Mouse (Mus musculus) splenic B cell, adult 2 months (primary cell): ENCODE results near the gene Rasgrp2.

Experiments used
- DNase-seq: peaks from one replicate; pipeline ENCODE4 v3.0.0-alpha.2; 2011; ENCODE audit warnings: low read depth, low spot score
- H3K27me3 ChIP-seq: 2 replicates; pipeline ENCODE4 v1.6.1; 2012; ENCODE audit warnings: mild to moderate bottlenecking, low read length, moderate library complexity, mixed read lengths; ENCODE audit not compliant: control insufficient read depth, poor library complexity, insufficient read depth, severe bottlenecking
- H3K36me3 ChIP-seq: 2 replicates; pipeline ENCODE4 v1.6.1; 2012; ENCODE audit warnings: mild to moderate bottlenecking, low read length, moderate library complexity, mixed read lengths; ENCODE audit not compliant: control insufficient read depth, poor library complexity, insufficient read depth, severe bottlenecking

Rasgrp2 gene

DNA sequence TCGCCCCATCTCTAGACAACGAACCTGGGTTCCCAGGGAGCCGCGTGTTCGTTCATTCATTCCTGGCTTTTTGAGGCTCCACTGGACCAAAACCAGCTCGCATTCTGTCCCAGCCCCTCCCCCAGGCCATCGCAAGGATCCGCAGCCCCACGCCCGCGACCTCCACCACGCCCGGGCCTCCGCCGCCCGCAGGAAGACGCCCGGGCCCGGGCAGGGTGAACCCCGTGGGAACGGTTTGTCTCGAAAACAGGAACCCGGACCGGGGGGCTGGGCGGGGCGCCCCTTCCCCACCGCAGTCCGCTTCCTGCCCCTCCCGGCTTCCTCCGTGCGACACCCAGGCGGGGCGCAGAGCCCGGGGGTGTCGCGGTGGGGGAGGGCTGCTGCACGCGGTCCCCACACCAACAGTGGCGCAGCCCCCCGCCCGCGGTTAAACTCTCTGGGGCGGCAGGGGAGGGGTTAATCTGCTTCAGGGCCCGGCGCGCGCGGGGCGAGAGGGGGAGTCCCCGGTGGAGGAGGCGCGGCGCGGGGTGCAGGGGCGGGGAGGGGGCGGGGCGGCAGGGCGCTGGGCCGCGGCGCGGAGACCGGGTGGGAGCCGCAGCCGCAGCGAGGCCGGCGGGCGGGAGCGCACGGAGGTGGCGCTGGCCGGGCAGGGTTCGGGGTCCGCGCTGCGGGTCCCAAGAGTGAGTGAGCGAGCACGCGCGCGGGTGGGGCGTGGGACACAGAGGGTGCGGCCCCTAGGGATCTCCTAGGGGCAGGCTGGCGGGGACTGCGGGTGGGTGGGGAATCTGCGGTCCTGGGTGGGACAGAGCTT is at the start of gene Rasgrp2:
Rasgrp2 (plus strand) TSS at position 56 of the 811 bp plus-strand sequence.
- Histone ChIP-seq H3K27me3 (no peaks in the 10 kb centered on the region), H3K36me3 (peaks cover 14% of the 10 kb centered on the region)
- DNase-seq, result peak; percentile 85

DNA sequence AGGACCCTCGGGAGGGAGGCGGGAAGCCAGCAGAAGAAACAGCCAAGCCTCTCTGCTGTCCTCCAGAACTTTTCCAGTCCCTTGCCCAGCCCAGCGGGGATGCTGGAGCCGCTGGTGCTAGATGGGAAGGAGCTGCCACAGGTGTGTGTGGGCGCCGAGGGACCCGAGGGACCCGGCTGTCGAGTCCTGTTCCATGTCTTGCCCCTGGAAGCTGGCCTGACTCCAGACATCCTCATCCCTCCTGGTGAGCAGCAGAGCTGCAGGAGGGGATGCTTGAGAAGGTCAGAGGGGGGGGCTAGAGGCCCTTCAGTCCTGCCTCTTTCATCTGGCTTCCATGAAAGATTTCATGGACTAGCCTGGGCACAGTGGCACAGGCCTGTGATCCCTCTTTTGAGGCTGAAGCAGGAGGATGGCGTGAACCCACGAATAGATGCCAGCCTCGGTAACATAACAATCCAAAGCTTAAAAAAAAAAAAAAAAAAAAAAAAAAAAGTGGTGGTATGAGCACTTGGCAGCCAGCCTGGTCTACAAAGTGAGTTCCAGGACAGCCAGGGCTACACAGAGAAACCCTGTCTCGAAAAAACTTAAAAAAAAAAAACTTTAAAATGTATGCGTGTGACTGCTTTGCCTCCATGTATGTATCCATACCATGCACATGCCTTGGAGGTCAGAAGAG is 47.6 kb upstream of the Rasgrp2 start:
- no peaks in the 10 kb centered on the region for H3K27me3 ChIP-seq
- no peak for DNase-seq
- H3K36me3 ChIP-seq, result peaks cover 16% of the 10 kb centered on the region

DNA sequence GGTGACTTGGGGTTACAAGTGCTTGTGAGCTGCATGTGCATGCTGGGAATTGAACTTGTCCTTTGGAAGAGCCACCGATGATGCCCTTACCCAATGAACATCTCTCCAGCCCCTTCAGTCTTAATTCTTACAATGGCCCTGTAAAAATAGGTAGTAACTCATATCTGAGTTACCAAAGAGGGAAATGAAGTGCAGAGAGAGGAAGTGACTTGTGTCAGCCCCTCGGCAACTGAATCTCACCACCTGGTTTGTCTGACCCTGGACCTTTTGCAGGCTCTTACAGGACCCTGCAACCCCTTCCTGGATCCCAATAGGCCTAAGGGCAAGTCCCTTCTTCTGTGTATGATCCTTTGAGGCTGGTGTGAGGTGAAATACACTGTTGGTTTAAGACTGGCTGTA is 47.0 kb upstream of the Rasgrp2 start:
- Histone ChIP-seq H3K36me3 (peaks cover 14% of the 10 kb centered on the region), H3K27me3 (no peaks in the 10 kb centered on the region)
- DNase-seq, result no peak

DNA sequence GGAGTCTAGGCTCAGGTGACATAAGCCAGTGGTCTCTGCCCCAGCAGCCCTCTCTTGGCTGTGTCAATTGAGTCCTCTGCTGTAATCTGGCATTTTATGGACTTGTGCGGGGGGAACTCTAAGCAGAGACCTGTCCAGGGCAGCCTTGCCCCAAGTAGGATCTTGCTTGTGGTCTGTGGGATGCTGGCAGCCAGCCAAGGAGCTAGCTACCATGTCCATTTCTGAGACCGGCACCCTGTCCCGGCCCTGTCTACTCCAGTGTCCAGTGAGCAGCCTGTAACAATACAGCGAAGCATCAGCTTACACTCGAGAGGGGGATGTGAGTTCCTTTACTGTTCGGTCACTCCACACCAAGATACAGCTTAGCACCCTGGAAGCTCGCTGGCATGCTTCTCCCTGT is 45.1 kb upstream of the Rasgrp2 start:
- no peak for DNase-seq
- peaks cover 12% of the 10 kb centered on the region for H3K36me3 ChIP-seq
- no peaks in the 10 kb centered on the region for H3K27me3 ChIP-seq

DNA sequence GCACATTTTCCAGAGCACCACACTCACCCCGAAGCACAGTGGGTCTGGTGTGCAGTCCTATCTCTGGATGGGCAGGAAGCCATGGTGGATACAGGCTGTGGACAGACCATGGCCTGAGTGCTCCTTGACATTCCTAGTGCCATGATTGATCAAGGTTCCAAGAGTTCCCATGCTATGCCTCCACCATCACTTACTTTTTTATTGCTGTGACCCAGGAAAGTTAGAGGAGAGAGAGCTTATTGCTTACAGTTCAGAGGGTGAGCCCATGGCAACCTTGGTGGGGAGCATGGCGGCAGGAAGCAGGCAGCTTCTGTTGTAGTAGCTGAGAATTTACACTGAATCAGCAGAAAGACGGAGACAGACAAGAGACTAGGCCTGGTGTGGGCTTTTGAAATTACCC is 37.8 kb upstream of the Rasgrp2 start:
- H3K36me3 ChIP-seq, result peaks cover 11% of the 10 kb centered on the region
- DNase-seq, result no peak

DNA sequence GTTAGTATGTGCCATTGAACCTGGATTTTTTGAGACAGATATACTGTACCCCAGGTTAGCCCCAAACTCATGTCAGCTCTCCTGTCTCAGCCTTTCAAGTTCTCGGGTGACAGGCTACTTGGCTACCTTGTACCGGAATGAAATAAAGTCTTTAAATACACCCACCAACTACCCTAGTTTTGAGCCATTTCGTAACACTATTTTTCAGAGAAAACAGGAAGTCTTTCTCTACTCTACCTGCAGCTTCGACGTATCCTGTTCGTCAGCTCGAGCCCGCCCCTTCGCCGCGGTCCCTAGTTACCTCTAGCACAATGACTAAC is 36.1 kb upstream of the Rasgrp2 start:
- Histone ChIP-seq H3K27me3 (no peaks in the 10 kb centered on the region), H3K36me3 (peaks cover 16% of the 10 kb centered on the region)
- DNase-seq, result no peak

More for the DNA sequence above, 37.8 kb upstream of the Rasgrp2 start:
- H3K27me3 ChIP-seq, result no peaks in the 10 kb centered on the region

DNA sequence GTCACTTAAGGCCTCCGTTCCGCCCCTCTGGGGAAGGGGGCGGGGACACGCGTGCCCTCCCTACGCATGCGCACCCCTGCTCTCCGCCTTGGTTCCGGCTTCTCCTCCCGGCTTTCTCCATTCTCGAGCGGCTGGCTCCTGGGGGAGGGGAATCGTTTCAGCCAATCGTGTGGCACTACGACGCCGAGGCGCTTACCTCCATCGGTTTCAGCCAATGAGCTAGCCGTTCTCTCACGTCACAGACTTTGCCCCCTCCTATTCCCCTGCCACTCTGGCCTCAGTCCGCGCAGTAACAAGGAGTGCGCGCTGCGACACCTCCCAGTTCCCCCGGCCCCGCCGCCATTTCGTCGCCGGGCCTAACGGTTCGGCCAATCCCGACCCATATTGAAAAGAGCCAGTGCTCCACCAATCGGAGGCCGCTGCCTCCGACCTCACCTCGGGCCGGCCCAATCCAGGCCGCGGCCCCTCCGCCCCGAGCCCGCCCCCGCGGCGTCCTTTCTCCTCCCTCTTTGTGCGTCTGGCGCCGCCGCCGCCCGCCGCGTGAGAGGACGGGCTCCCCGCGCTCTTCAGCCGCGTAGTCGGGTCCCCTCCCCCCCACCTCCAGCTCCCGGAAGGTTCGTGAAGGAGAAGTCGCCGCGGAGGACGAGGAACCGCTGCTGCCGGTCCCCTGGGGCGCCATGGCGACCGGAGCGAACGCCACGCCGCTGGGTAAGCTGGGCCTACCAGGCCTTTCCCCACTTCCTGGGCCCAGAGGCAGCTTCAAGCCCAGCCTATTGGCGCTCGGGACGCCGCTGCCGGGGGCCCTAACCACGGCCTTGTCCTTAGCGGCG is 35.5 kb upstream of the Rasgrp2 start, which contains the start of gene Sf1:
Sf1 (plus strand) TSS at position 280 of the 830 bp plus-strand sequence.
- no peaks in the 10 kb centered on the region for H3K27me3 ChIP-seq
- H3K36me3 ChIP-seq, result peaks cover 16% of the 10 kb centered on the region
- DNase-seq, result peak; percentile 100

DNA sequence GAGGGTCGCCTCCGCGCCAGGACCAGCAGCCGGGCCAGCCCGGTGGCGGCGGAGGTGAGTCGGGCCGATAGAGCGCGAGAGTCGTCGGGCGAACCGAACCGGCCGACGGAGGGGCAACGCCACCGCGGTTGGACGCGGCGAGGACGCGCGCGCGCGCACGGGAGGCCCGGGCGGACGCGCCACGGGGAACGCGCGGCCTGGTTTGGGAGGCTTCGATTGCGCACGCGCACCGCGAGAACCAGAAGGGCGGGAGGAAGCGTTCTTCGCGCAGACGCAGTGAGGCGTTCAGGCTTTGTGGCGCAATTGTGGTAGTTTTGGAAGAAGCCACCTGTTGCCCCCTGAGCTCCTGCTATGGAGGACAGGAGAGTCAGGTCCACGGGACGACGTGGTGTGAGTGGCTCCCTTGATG is 34.8 kb upstream of the Rasgrp2 start:
- H3K36me3 ChIP-seq, result peaks cover 16% of the 10 kb centered on the region
- no peaks in the 10 kb centered on the region for H3K27me3 ChIP-seq
- DNase-seq, result peak; percentile 95

DNA sequence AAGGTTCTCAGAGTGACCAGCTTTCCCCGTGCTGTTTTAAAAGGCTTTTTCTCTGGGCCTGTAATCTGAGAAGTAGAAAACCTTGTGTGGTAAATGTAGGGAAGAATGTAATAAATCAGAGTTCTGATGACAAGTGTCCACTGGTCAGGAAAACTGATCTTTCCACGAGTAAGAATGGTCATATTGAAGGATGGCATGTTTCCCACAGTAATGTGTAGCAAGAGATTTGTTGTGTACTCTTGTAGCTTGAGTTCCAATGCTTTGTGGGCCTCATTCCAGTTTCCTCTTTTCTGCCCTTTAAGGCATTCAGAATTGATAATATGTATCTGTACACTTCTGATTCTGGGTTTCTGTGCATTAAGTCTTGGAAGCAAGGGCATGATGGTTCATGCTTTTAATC is 34.3 kb upstream of the Rasgrp2 start:
- H3K36me3 ChIP-seq, result peaks cover 16% of the 10 kb centered on the region
- H3K27me3 ChIP-seq, result no peaks in the 10 kb centered on the region
- DNase-seq, result no peak

DNA sequence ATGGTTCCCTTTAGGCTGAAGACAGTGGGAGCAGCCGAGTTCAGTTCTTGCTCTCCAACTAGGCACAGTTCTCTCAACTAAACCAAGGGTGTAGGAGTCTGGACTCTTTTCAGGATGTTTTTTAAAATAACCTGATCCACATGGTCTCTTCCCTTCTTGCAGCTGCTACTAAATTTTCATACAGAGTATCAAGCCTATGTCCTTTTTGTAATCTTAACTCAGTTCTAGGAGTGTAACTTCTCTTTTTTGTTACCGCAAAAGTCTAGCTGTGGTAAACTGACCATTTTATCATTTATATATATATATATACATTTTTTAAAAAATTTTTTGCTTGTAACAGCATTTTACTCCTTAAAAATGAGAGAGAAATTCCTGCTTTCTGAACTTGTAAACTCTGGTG is 29.0 kb upstream of the Rasgrp2 start:
- no peak for DNase-seq
- H3K36me3 ChIP-seq, result peaks cover 42% of the 10 kb centered on the region
- no peaks in the 10 kb centered on the region for H3K27me3 ChIP-seq

DNA sequence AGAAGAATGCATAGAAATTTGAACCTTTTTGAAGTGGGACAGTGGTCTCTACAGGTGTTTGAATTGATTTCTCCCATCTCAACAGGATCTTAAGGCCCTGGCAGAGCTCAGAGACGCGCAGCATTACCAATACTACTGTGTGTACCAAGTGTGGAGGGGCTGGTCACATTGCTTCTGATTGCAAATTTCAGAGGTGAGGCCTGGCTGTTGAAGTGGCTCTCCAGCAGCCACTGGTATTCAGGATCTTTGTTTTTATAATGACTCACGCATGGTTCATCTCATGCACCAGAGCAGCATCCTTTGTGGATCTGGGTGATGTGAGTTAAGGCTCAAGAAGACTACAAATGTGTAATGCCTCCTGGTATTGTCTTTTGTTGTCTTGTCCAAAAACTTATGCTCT is 26.7 kb upstream of the Rasgrp2 start:
- Histone ChIP-seq H3K27me3 (no peaks in the 10 kb centered on the region), H3K36me3 (peaks cover 50% of the 10 kb centered on the region)
- no peak for DNase-seq

DNA sequence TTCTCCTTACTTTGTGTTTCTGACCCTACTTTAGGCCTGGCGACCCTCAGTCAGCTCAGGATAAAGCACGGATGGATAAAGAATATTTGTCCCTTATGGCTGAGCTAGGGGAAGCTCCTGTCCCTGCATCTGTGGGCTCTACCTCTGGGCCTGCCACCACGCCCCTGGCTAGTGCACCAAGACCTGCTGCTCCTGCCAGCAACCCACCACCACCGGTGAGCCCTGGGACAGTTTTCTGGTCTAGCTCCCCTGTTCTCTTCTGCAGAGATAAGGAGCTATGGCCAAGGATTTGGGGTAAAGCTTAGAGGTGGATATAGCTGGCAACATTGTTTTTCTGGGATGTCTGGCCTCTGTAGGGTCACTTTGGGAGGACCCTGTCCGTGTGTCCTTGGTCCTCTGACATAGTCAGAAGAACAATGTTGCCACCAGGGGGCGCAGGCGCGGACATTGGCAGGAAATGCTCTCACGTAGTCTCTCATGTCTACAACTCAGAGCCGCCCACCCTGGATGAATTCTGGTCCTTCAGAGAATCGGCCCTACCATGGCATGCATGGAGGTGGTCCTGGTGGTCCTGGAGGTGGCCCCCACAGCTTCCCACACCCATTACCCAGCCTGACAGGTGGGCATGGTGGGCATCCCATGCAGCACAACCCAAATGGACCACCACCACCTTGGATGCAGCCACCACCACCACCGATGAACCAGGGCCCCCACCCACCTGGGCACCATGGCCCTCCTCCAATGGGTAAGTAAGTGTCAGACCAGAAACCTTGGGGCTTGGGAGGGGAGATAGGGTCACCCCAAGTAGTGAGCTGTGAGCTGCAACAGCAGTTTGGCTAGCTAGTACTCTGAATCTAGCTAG is 25.4 kb upstream of the Rasgrp2 start:
- DNase-seq, result peak; percentile 87
- no peaks in the 10 kb centered on the region for H3K27me3 ChIP-seq

DNA sequence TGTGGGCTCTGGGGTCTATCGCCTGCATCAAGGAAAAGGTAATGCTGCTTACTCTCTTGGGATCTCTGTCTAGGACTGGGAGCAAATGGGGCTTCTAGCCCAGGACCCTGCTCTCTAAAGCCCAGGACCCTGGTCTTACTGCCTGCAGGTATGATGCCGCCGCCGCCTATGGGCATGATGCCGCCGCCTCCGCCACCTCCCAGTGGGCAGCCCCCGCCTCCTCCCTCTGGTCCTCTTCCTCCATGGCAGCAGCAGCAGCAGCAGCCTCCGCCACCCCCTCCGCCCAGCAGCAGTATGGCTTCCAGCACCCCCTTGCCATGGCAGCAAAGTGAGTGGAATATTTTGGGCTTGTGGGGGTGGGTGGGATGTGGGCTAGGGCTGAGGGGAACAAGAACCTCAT is 24.6 kb upstream of the Rasgrp2 start:
- no peaks in the 10 kb centered on the region for H3K27me3 ChIP-seq
- peaks cover 56% of the 10 kb centered on the region for H3K36me3 ChIP-seq
- DNase-seq, result no peak

More for the DNA sequence above, 25.4 kb upstream of the Rasgrp2 start:
- peaks cover 55% of the 10 kb centered on the region for H3K36me3 ChIP-seq
